ENCODE assay signal across 8 mouse cellular contexts in genomic region chr11:120369656-120370055, GRCm38 (mm10). TPM values are rescaled to one million over a fixed set of nuclear protein-coding genes. Genes with fewer than 3 reads are reported as not detected.
A peak's percentile ranks its signal among the peaks of the same experiment; 100 is the strongest.
DNase-seq lines count a peak whose midpoint lies in the region; ATAC-seq and TF ChIP-seq lines count a peak whose summit lies in the region.

No protein-coding gene starts in this region.

- peaks cover 7% of the 10 kb centered on the region for H3K4me1 ChIP-seq in intestine, embryonic 16.5 days (ENCODE audit: control insufficient read depth, insufficient read depth, low read length)
- H3K4me1 ChIP-seq in liver, embryonic 14.5 days (replicated peaks; ENCODE audit: control insufficient read depth in 2 of 2, insufficient read depth in 2 of 2, low read length in 1 of 2), result no peaks in the 10 kb centered on the region
- no peaks in the 10 kb centered on the region for H3K4me1 ChIP-seq in thymus, adult 2 months (replicated peaks; ENCODE audit: control insufficient read depth, insufficient read depth, low read length)

- peaks cover 15% of the 10 kb centered on the region; the same call in 1 of the 2 replicates for H3K36me3 ChIP-seq in intestine, embryonic 16.5 days (ENCODE audit: control insufficient read depth, insufficient read depth, low read length)
- no peaks in the 10 kb centered on the region for H3K36me3 ChIP-seq in liver, embryonic 14.5 days (replicated peaks; ENCODE audit: control insufficient read depth, insufficient read depth, low read depth)
- H3K36me3 ChIP-seq in thymus, adult 2 months (ENCODE audit: control insufficient read depth, insufficient read depth, low read length), result no peaks in the 10 kb centered on the region

- peak; percentile 94 for TF ChIP-seq CTCF in layer of hippocampus, adult 2 months (conservative IDR thresholded peaks at IDR 0.05)
- TF ChIP-seq CTCF in brain, embryonic 14.5 days (IDR thresholded peaks at IDR 0.05; ENCODE audit: borderline replicate concordance, extremely low read depth, insufficient read depth, insufficient read length), result peak; percentile 82
- peak; percentile 93 for TF ChIP-seq CTCF in liver, embryonic 14.5 days (IDR thresholded peaks at IDR 0.05; ENCODE audit: low read depth)
- TF ChIP-seq CTCF in thymus, adult 2 months (IDR thresholded peaks at IDR 0.05; ENCODE audit: borderline replicate concordance, control insufficient read depth, extremely low read depth, insufficient read depth, low read length, poor library complexity), result peak; percentile 96

- no peak overlapping the region for H3K4me3 ChIP-seq in layer of hippocampus, adult 2 months
- no peak overlapping the region for H3K4me3 ChIP-seq in intestine, embryonic 16.5 days (ENCODE audit: low read length)
- H3K4me3 ChIP-seq in liver, embryonic 14.5 days (ENCODE audit: insufficient read depth in 1 of 2, low read depth in 2 of 2, low read length in 2 of 2), result no peak overlapping the region
- no peak overlapping the region for H3K4me3 ChIP-seq in thymus, adult 2 months (ENCODE audit: control insufficient read depth, insufficient read depth, low read length)

- H3K27me3 ChIP-seq in intestine, embryonic 16.5 days (replicated peaks; ENCODE audit: control insufficient read depth, insufficient read depth, low read length), result no peaks in the 10 kb centered on the region
- H3K27me3 ChIP-seq in liver, embryonic 14.5 days (ENCODE audit: control insufficient read depth, insufficient read depth, low read length), result no peaks in the 10 kb centered on the region
- H3K27me3 ChIP-seq in thymus, adult 2 months (ENCODE audit: control insufficient read depth, insufficient read depth, low read length), result no peaks in the 10 kb centered on the region

- peak; percentile 80 for ATAC-seq in intestine, embryonic 16.5 days
- ATAC-seq in liver, embryonic 14.5 days (ENCODE audit: insufficient read depth), result peak; percentile 32

- no peak overlapping the region for H3K4me2 ChIP-seq in intestine, embryonic 16.5 days (ENCODE audit: low read depth, low read length)
- no peak overlapping the region for H3K4me2 ChIP-seq in liver, embryonic 14.5 days (ENCODE audit: low read depth)

- no peaks in the 10 kb centered on the region for H3K9me3 ChIP-seq in intestine, embryonic 16.5 days (ENCODE audit: control insufficient read depth, low read length)
- no peaks in the 10 kb centered on the region for H3K9me3 ChIP-seq in liver, embryonic 14.5 days (ENCODE audit: control insufficient read depth, low read length)

- 35% methylated on average over 8 of the region's 8 CpGs for WGBS in intestine, embryonic 16.5 days
- 43% methylated on average over 8 of the region's 8 CpGs for WGBS in liver, embryonic 14.5 days (ENCODE audit: insufficient replicate concordance)
- WGBS in thymus, adult 2 months, result 57% methylated on average over 8 of the region's 8 CpGs

- H3K9ac ChIP-seq in intestine, embryonic 16.5 days (ENCODE audit: low read depth, low read length), result peak overlapping the region; percentile 49; the same call in 1 of the 2 replicates
- no peak overlapping the region for H3K9ac ChIP-seq in liver, embryonic 14.5 days (replicated peaks)

- no peak for TF ChIP-seq EP300 in liver, embryonic 14.5 days (IDR thresholded peaks at IDR 0.05; ENCODE audit: low read depth)

- TF ChIP-seq POLR2A in brain, embryonic 14.5 days (IDR thresholded peaks at IDR 0.05; ENCODE audit: borderline replicate concordance, extremely low read depth, insufficient read depth, insufficient read length, poor library complexity, severe bottlenecking), result no peak
- TF ChIP-seq POLR2A in thymus, adult 2 months (IDR thresholded peaks at IDR 0.05; ENCODE audit: control insufficient read depth, extremely low read depth, insufficient read depth, low read length, poor library complexity), result no peak

- peak in 1 of 2 experiments; percentile 73 for DNase-seq in layer of hippocampus, adult 2 months (ENCODE audit: low spot score in 2 of 2)
- no peak for DNase-seq in layer of hippocampus, adult 9-10 months (ENCODE audit: low spot score)
- peak; percentile 77 for DNase-seq in brain, embryonic 14.5 days (ENCODE audit: low read depth)
- peak; percentile 75 for DNase-seq in gastrocnemius, postnatal 10 days
- DNase-seq in liver, embryonic 14.5 days (ENCODE audit: low read depth in 3 of 3, low spot score in 3 of 3), result no peak
- DNase-seq in naive thymus-derived CD4-positive, alpha-beta T cell, adult 2 months (ENCODE audit: low read depth), result peak; percentile 79
- DNase-seq in thymus, adult 2 months, result peak; percentile 75

- no peak overlapping the region for H3K27ac ChIP-seq in layer of hippocampus, adult 2 months
- H3K27ac ChIP-seq in intestine, embryonic 16.5 days (ENCODE audit: low read length), result peak overlapping the region; percentile 41; the same call in 1 of the 2 replicates
- no peak overlapping the region for H3K27ac ChIP-seq in liver, embryonic 14.5 days
- H3K27ac ChIP-seq in thymus, adult 2 months (ENCODE audit: control insufficient read depth, insufficient read depth, low read length), result no peak overlapping the region

RNA-seq across cellular contexts. Expression of gene Fscn2, which starts 8.3 kb away (rescaled TPM):
- 1 to 10 TPM in 1 of 2 experiments, under 1 TPM in 1; 0.69 to 1.1 TPM for total RNA-seq in layer of hippocampus, adult 2 months (2021)
- 0.95 and 0.96 TPM in 2 replicates for polyA plus RNA-seq in brain, embryonic 14.5 days (2012; rRNA removed)
- under 1 TPM; 0.50 to 0.61 TPM for total RNA-seq in gastrocnemius, postnatal 10 days (2021)
- polyA plus RNA-seq in intestine, embryonic 16.5 days (2015; fragmentation: Nextera tagmentation; extraction: Ambion mirVana), result 0.55 TPM in 1 of 2 replicates, not detected in the other
- not detected in 2 replicates for polyA plus RNA-seq in liver, embryonic 14.5 days (2012; rRNA removed)
- not detected in 2 replicates for polyA plus RNA-seq in liver, embryonic 14.5 days (2014; fragmentation: Nextera tagmentation; extraction: Ambion mirVana)
- polyA plus RNA-seq in thymus, adult 2 months (2012; rRNA removed), result 0.19 and 0.37 TPM in 2 replicates

RNA-seq across cellular contexts. Expression of gene Faap100, which starts 8.9 kb away (rescaled TPM):
- total RNA-seq in layer of hippocampus, adult 2 months (2021), result 10 to 100 TPM; 17.7 to 19.5 TPM
- polyA plus RNA-seq in brain, embryonic 14.5 days (2012; rRNA removed), result 114 and 122 TPM in 2 replicates
- total RNA-seq in gastrocnemius, postnatal 10 days (2021), result 10 to 100 TPM; 14.6 to 15.3 TPM
- 26.6 and 28.6 TPM in 2 replicates for polyA plus RNA-seq in intestine, embryonic 16.5 days (2015; fragmentation: Nextera tagmentation; extraction: Ambion mirVana)
- 5.3 and 6.3 TPM in 2 replicates for polyA plus RNA-seq in liver, embryonic 14.5 days (2012; rRNA removed)
- 4.5 and 5.4 TPM in 2 replicates for polyA plus RNA-seq in liver, embryonic 14.5 days (2014; fragmentation: Nextera tagmentation; extraction: Ambion mirVana)
- polyA plus RNA-seq in thymus, adult 2 months (2012; rRNA removed), result 59.7 and 64.4 TPM in 2 replicates

RNA-seq across cellular contexts. Expression of gene Actg1, which starts 21.3 kb away (rescaled TPM):
- 1,000 to 10,000 TPM; 1,285 to 1,295 TPM for total RNA-seq in layer of hippocampus, adult 2 months (2021)
- 1,716 and 3,108 TPM in 2 replicates for polyA plus RNA-seq in brain, embryonic 14.5 days (2012; rRNA removed)
- total RNA-seq in gastrocnemius, postnatal 10 days (2021), result 100 to 1,000 TPM; 439 to 618 TPM
- polyA plus RNA-seq in intestine, embryonic 16.5 days (2015; fragmentation: Nextera tagmentation; extraction: Ambion mirVana), result 2,886 and 2,944 TPM in 2 replicates
- polyA plus RNA-seq in liver, embryonic 14.5 days (2012; rRNA removed), result 256 and 265 TPM in 2 replicates
- polyA plus RNA-seq in liver, embryonic 14.5 days (2014; fragmentation: Nextera tagmentation; extraction: Ambion mirVana), result 451 and 544 TPM in 2 replicates
- polyA plus RNA-seq in thymus, adult 2 months (2012; rRNA removed), result 1,233 and 1,455 TPM in 2 replicates

Comparison
In these comparisons a context has a peak if more than half of its experiments do, and no peak if none do; other contexts are left out.
1. DNase-seq: peak in brain, embryonic 14.5 days (single experiment), gastrocnemius, postnatal 10 days (single experiment), naive thymus-derived CD4-positive, alpha-beta T cell, adult 2 months (single experiment) and thymus, adult 2 months (single experiment); none in layer of hippocampus, adult 9-10 months (single experiment) and liver, embryonic 14.5 days (0 of 3).
2. Peak in every context shown above with its lines, with median percentiles within 50 percentile points of each other: CTCF ChIP-seq.